ENCODE assay signal across 9 mouse cellular contexts in the genomic region with DNA sequence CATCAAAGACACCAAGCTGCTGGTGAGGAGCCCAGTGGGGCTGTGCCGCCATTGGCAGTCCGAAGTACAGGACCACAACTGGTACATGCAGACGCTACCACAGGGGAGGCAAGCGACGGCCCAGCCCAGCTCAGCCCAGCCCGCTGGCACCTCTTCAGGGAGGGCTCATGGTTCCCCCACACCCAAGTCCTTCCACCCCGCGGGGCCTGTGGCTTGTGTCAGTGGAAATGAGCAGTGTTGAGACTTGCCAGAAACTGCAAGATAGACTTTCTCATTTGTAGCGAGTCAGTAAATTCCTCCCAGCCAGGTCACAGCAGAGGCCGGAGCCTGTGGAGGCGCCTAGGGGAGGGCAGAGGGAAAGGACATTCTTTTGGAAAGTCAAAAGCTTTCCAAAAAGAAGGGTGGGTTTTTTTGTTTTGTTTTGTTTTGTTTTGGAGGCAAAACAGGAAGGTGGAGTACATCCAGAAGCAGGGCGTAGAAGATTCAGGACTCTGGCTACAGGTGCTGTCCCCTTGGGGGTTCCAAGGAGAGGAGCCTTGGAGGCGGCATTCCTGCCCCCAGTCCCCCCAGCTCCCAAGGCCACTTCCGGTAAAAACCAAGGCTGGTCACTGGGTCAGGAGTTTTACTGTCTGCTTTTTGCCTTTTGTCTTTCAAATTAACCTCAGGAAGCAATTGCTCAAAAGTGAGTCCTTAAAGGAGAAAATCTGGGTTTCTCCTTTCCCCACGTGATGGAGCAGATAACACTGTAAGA. TPM values are rescaled to one million over a fixed set of nuclear protein-coding genes. Genes with fewer than 3 reads are reported as not detected.
DNase-seq lines count a peak whose midpoint lies in the region; ATAC-seq and TF ChIP-seq lines count a peak whose summit lies in the region.
"Had no signal": no experiment of that assay in that cellular context is flagged by ENCODE, and none has a peak within 500 bp of the region (broad histone marks: within the 10 kb centered on the region; RNA-seq: fewer than 3 reads in every experiment).

No protein-coding gene starts in this region.

- TF ChIP-seq POLR2A in heart, adult 2 months (IDR thresholded peaks at IDR 0.05; ENCODE audit: insufficient read depth, low read depth, low read length), result no peak

- H3K4me3 ChIP-seq in forebrain, embryonic 13.5 days, result no peak overlapping the region
- no peak overlapping the region for H3K4me3 ChIP-seq in forebrain, embryonic 14.5 days (ENCODE audit: low read depth, low read length)
- peak overlapping the region; percentile 57 for H3K4me3 ChIP-seq in E14TG2a.4 (replicated peaks; ENCODE audit: low read length)
- H3K4me3 ChIP-seq in heart, adult 2 months, result no peak overlapping the region
- H3K4me3 ChIP-seq in forebrain, embryonic 10.5 days, result no peak overlapping the region
- H3K4me3 ChIP-seq: layer of hippocampus, adult 2 months had no signal

- DNase-seq in forebrain, embryonic 14.5 days (ENCODE audit: low spot score), result no peak
- DNase-seq in heart, adult 2 months, result peak; percentile 50 to 52
- DNase-seq in kidney, postnatal 10 days, result peak; percentile 55
- DNase-seq in frontal cortex, postnatal 10 days (ENCODE audit: low spot score in 2 of 2), result no peak
- no peak for DNase-seq in forebrain, embryonic 10.5 days (ENCODE audit: extremely low spot score, low spot score)
- DNase-seq in cerebellum, postnatal 4 days (ENCODE audit: low spot score in 2 of 2), result no peak

- H3K4me2 ChIP-seq in forebrain, embryonic 13.5 days, result no peak overlapping the region
- no peak overlapping the region for H3K4me2 ChIP-seq in forebrain, embryonic 14.5 days (ENCODE audit: low read length)

- no peaks in the 10 kb centered on the region for H3K9me3 ChIP-seq in forebrain, embryonic 13.5 days (replicated peaks)
- H3K9me3 ChIP-seq in forebrain, embryonic 14.5 days (replicated peaks; ENCODE audit: control insufficient read depth, low read length), result no peaks in the 10 kb centered on the region
- peaks cover 7% of the 10 kb centered on the region for H3K9me3 ChIP-seq in E14TG2a.4 (ENCODE audit: low read length)
- peaks cover 2% of the 10 kb centered on the region; the same call in 1 of the 2 replicates for H3K9me3 ChIP-seq in forebrain, embryonic 10.5 days

- no peaks in the 10 kb centered on the region for H3K79me2 ChIP-seq in heart, adult 2 months (replicated peaks; ENCODE audit: control insufficient read depth, insufficient read depth, low read length)

- 74% methylated on average over 15 of the region's 15 CpGs for WGBS in forebrain, embryonic 13.5 days
- WGBS in forebrain, embryonic 14.5 days, result 78% methylated on average over 15 of the region's 15 CpGs
- 52% methylated on average over 15 of the region's 15 CpGs for WGBS in heart, adult 2 months
- 82% methylated on average over 15 of the region's 15 CpGs for WGBS in forebrain, embryonic 10.5 days

- no peaks in the 10 kb centered on the region for H3K27me3 ChIP-seq in forebrain, embryonic 13.5 days
- H3K27me3 ChIP-seq in forebrain, embryonic 14.5 days (replicated peaks; ENCODE audit: control insufficient read depth, insufficient read depth, low read length), result no peaks in the 10 kb centered on the region
- H3K27me3 ChIP-seq in E14TG2a.4 (ENCODE audit: insufficient read depth, low read length), result no peaks in the 10 kb centered on the region
- no peaks in the 10 kb centered on the region for H3K27me3 ChIP-seq in heart, adult 2 months (ENCODE audit: control insufficient read depth, insufficient read depth, low read length)
- no peaks in the 10 kb centered on the region for H3K27me3 ChIP-seq in forebrain, embryonic 10.5 days (ENCODE audit: poor library complexity, severe bottlenecking)

- intact Hi-C loops in heart, adult 2 months (cut with DNase I), result no loop called here

- 0 out of 2 replicates have a peak, but pooled peaks have one; percentile 33 for ATAC-seq in forebrain, embryonic 13.5 days
- no peak for ATAC-seq in forebrain, embryonic 14.5 days

- H3K9ac ChIP-seq in forebrain, embryonic 13.5 days, result no peak overlapping the region
- H3K9ac ChIP-seq in forebrain, embryonic 14.5 days (ENCODE audit: low read length), result no peak overlapping the region
- H3K9ac ChIP-seq in heart, adult 2 months (ENCODE audit: low read depth, low read length), result no peak overlapping the region

- H3K27ac ChIP-seq in forebrain, embryonic 13.5 days, result no peak overlapping the region
- no peak overlapping the region for H3K27ac ChIP-seq in forebrain, embryonic 14.5 days (ENCODE audit: low read depth, low read length)
- peak overlapping the region; percentile 43 for H3K27ac ChIP-seq in heart, adult 2 months
- no peak overlapping the region for H3K27ac ChIP-seq in forebrain, embryonic 10.5 days
- H3K27ac ChIP-seq: layer of hippocampus, adult 2 months had no signal

- TF ChIP-seq EP300 in heart, adult 2 months (IDR thresholded peaks at IDR 0.05; ENCODE audit: insufficient read depth, low read depth, low read length), result no peak

- no peak for TF ChIP-seq CTCF in E14TG2a.4 (conservative IDR thresholded peaks at IDR 0.05; ENCODE audit: low read length)
- TF ChIP-seq CTCF in heart, adult 2 months (IDR thresholded peaks at IDR 0.05), result no peak

- H3K36me3 ChIP-seq in forebrain, embryonic 13.5 days (ENCODE audit: poor library complexity, severe bottlenecking), result peaks cover 73% of the 10 kb centered on the region
- peaks cover 60% of the 10 kb centered on the region for H3K36me3 ChIP-seq in forebrain, embryonic 14.5 days (ENCODE audit: control insufficient read depth, insufficient read depth, low read length)
- no peaks in the 10 kb centered on the region for H3K36me3 ChIP-seq in E14TG2a.4 (ENCODE audit: insufficient read depth, low read length)
- H3K36me3 ChIP-seq in heart, adult 2 months (ENCODE audit: control insufficient read depth, insufficient read depth, low read length), result peaks cover 3% of the 10 kb centered on the region
- peaks cover 62% of the 10 kb centered on the region for H3K36me3 ChIP-seq in forebrain, embryonic 10.5 days (replicated peaks)

- peaks cover 8% of the 10 kb centered on the region for H3K4me1 ChIP-seq in forebrain, embryonic 13.5 days
- H3K4me1 ChIP-seq in forebrain, embryonic 14.5 days (ENCODE audit: control insufficient read depth, insufficient read depth, low read length), result no peaks in the 10 kb centered on the region
- H3K4me1 ChIP-seq in E14TG2a.4 (replicated peaks; ENCODE audit: low read depth, low read length), result peaks cover 77% of the 10 kb centered on the region
- H3K4me1 ChIP-seq in heart, adult 2 months (ENCODE audit: control insufficient read depth, insufficient read depth, low read length), result peaks cover 11% of the 10 kb centered on the region; the same call in 1 of the 2 replicates
- peaks cover 15% of the 10 kb centered on the region for H3K4me1 ChIP-seq in forebrain, embryonic 10.5 days

RNA-seq across cellular contexts. Expression of gene Afap1, which starts 55.3 kb away (rescaled TPM):
- polyA plus RNA-seq in forebrain, embryonic 13.5 days (2015; fragmentation: Nextera tagmentation; extraction: Ambion mirVana), result 38.5 and 41.4 TPM in 2 replicates
- 36.9 and 45.8 TPM in 2 replicates for polyA plus RNA-seq in forebrain, embryonic 14.5 days (2014; fragmentation: Nextera tagmentation; extraction: Ambion mirVana)
- 10 to 100 TPM; 18.7 to 20.6 TPM for total RNA-seq in heart, adult 2 months (2021)
- 11.5 and 13.6 TPM in 2 replicates for polyA plus RNA-seq in heart, adult 2 months (2012; rRNA removed)
- polyA plus RNA-seq in forebrain, embryonic 10.5 days (2016; fragmentation: Nextera tagmentation; extraction: Ambion mirVana), result 12.8 and 14.3 TPM in 2 replicates

Comparison
In these comparisons a context has a peak if more than half of its experiments do, and no peak if none do; other contexts are left out.
1. DNase-seq: peak in heart, adult 2 months (2 of 2) and kidney, postnatal 10 days (single experiment); none in forebrain, embryonic 14.5 days (single experiment), frontal cortex, postnatal 10 days (0 of 2), forebrain, embryonic 10.5 days (single experiment) and cerebellum, postnatal 4 days (0 of 2).